Mouse (Mus musculus): ENCODE data around the gene Fos.

GRCm38 (mm10) chr12:85521673-85522072, 48.0 kb downstream of the Fos start:
- TF ChIP-seq CTCF (IDR thresholded peaks at IDR 0.05; ENCODE audit: low read depth) (no peak), EP300 (optimal IDR thresholded peaks at IDR 0.05) (no peak)
